Mouse (Mus musculus): ENCODE results near the gene Tulp2.
A peak's percentile ranks its signal among the peaks of the same experiment; 100 is the strongest.

GRCm38 (mm10) chr7:45488293-45489204 is 6.9 kb downstream of the Tulp2 start, which contains the start of gene Dhdh:
- TF ChIP-seq CTCF (IDR thresholded peaks at IDR 0.05; ENCODE audit: extremely low read depth, insufficient read depth, low read length) (no peak), POLR2A (IDR thresholded peaks at IDR 0.05; ENCODE audit: extremely low read depth, insufficient read depth, low read length) (peak; percentile 53; the same call in 1 of the 2 replicates)

Measured in cortical plate, adult 2 months (tissue).